Mouse (Mus musculus) heart, postnatal 14 days (tissue): ENCODE measurements around the gene Sox12. TPM values are rescaled to one million over a fixed set of nuclear protein-coding genes. Genes with fewer than 3 reads are reported as not detected.
"Not testable (repeated sequence)": the region's sequence is repeated elsewhere in the genome, so short reads cannot be mapped to it uniquely, and the experiment has no call there.

ENCODE experiments used
- DNase-seq, 2 experiments: peaks; one replicate each; pipeline ENCODE4 v3.0.0; 2021 to 2022
- intact Hi-C: fragments of 180-260 bp; cut with DNase I; formaldehyde crosslinking; loops from one replicate; pipeline ENCODE4 v1.15.1; 2025
- total RNA-seq, 2 experiments: library from RNA; stranded (reverse); gene quantifications; 2 replicates each; pipeline ENCODE4 v1.2.3; 2021

The Sox12 gene
- total RNA-seq, 2 experiments from 2014 or later, result 14.4 to 15.5 TPM

GRCm38 (mm10) chr2:152363245-152364147, 34.4 kb downstream of the Sox12 start:
- intact Hi-C loops, result no loop called here
- peak; percentile 73 to 89 for DNase-seq

DNA sequence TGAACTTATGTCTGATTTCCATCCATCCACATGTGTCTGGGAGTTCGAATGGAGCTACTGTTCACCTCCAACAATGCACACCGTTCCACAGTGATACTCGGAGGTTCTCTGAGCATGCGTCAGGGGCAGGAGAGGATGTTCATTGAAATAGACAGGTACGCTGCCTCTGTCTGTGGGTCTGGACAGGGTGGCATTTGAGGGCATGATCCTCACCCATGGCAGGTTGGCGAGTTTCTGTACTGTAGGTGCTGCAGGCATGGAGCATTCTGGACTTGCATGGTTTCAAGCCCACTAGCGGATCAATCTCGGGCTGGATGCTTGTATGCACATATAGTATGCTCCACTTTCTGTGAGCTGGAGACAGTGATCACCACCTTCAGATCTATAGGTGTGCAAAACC, 36.7 kb downstream of the Sox12 start:
- DNase-seq, result no peak
- intact Hi-C loops, result no loop called here

GRCm38 (mm10) chr2:152360271-152360775, 37.5 kb downstream of the Sox12 start:
- peak; percentile 77 to 80 for DNase-seq
- intact Hi-C loops, result no loop called here

GRCm38 (mm10) chr2:152359616-152360015, 38.2 kb downstream of the Sox12 start:
- DNase-seq, result no peak
- intact Hi-C loops, result no loop called here

- intact Hi-C loops, DNase-seq: not testable (repeated sequence)
Observed at GRCm38 (mm10) chr2:152358977-152359376, 38.9 kb downstream of the Sox12 start.

DNA sequence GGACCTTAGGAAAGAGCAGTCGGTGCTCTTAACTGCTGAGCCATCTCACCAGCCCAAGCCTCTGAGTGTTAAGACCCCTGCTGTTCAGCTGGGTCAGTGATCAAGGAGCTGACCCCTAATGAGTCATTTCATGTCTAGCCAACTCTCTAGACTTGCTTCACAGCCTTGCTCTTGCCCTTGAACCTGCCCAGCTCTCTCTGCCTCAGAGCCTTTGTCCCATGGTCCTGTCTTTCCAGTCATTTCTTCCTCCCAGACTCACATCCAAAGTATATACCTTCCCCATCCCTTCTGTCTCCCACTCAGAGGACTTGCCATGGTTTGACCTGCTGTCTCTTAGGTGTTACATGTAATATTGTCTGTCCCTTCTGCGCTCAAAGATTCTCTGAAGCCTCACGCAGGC, 40.6 kb downstream of the Sox12 start:
- intact Hi-C loops, result no loop called here
- no peak for DNase-seq

GRCm38 (mm10) chr2:152349842-152350540, 47.9 kb downstream of the Sox12 start:
- peak; percentile 54 to 65 for DNase-seq
- intact Hi-C loops, result no loop called here

DNA sequence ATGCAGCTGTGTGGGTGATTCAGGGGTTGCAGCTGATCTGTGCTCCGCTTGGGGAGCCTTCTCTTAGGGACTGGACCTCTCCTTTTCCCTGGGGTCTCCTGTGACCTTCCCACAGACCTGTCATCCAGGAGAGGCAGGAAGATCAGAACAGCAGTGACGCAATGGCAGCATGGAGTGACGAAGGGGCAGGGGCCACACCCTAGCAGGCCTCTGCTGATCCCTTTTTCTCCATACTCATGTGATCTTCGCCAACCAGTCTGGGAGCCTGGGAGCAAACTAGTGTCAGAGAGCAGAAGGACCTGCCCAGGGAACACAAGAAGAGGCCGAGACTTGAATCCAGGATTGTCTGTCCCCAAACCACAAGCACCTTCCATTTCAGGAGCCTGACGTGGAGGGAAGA, 48.7 kb downstream of the Sox12 start:
- DNase-seq, result no peak
- intact Hi-C loops, result no loop called here

GRCm38 (mm10) chr2:152347722-152348121, 50.1 kb downstream of the Sox12 start:
- DNase-seq, result no peak
- intact Hi-C loops, result no loop called here

GRCm38 (mm10) chr2:152346776-152347465, 50.9 kb downstream of the Sox12 start:
- DNase-seq, result no peak
- intact Hi-C loops, result no loop called here

GRCm38 (mm10) chr2:152345393-152345792, 52.5 kb downstream of the Sox12 start:
- no peak for DNase-seq
- intact Hi-C loops, result no loop called here

DNA sequence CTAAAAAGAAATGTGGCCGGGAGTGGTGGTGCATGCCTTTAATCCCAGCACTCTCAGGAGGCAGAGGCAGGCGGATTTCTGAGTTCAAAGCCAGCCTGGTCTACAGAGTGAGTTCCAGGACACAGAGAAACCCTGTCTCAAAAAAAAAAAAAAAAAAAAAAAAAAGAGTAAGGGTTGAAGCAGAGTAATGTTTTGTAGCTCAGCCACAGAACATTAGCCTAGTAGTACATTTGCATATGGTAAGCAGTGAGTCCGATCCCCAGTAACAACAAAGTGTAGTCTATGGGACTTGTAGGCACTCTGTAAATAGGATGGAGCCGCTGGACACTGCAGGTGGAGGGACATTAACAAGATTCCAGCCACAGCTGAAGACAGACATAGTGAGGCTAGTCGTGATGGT, 53.0 kb downstream of the Sox12 start:
- DNase-seq, result no peak
- intact Hi-C loops, result loop anchor here (5.0 kb wide), 1 partner anchor 238 kb away; the partner anchor contains the start of gene Srxn1

DNA sequence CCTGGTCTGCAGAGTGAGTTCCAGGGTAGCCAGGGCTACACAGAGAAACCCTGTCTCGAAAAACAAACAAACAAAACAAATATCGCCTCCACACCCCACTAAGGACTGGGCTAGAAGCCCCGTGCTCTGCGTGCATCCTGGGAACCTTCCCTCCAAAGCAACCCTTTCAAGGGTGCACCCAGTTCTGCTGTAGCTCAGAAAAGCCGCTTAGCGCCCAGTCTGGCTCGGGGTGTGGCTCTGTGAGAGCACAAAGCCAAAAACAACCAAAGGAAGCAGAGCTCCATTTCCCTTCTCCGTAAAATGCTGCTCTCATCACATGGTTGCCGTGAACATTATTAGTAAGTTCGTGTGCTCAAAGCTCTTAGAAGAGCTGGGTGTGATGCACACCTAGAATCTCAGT, 53.5 kb downstream of the Sox12 start:
- intact Hi-C loops, result loop anchor here (5.0 kb wide), 1 partner anchor 237 kb away; the partner anchor contains the start of gene Srxn1
- DNase-seq, result peak; percentile 32 to 35

Other genes starting within 250 kb of the Sox12 start
- gene Csnk2a1, start 171.2 kb downstream of the Sox12 start, total RNA-seq, result 100 to 1,000 TPM in 1 of 2 experiments, 10 to 100 TPM in 1; 98.1 to 101 TPM
- 10 to 100 TPM; 47.5 to 52.1 TPM for gene Tbc1d20, start 104.2 kb downstream of the Sox12 start, total RNA-seq
- gene Rbck1, start 65.4 kb downstream of the Sox12 start, total RNA-seq, result 10 to 100 TPM; 69.1 to 71.2 TPM
- gene Trib3, start 54.0 kb downstream of the Sox12 start, total RNA-seq, result 1 to 10 TPM; 3.2 to 3.4 TPM
- not detected for gene Nrsn2, start 21.4 kb downstream of the Sox12 start, total RNA-seq
- gene Zcchc3, start 17.0 kb upstream of the Sox12 start, total RNA-seq, result 10 to 100 TPM; 12.0 TPM
- 1 to 10 TPM; 2.6 to 2.7 TPM for gene 6820408C15Rik, start 17.5 kb upstream of the Sox12 start, total RNA-seq
- not detected for gene Defb23, start 66.6 kb upstream of the Sox12 start, total RNA-seq
- not detected for gene Defb20, start 79.0 kb upstream of the Sox12 start, total RNA-seq
- gene Defb22, start 92.1 kb upstream of the Sox12 start, total RNA-seq, result not detected
- not detected for gene Defb26, start 113.6 kb upstream of the Sox12 start, total RNA-seq
- not detected for gene Defb28, start 120.2 kb upstream of the Sox12 start, total RNA-seq
- not detected for gene Defb29, start 142.0 kb upstream of the Sox12 start, total RNA-seq
- gene Gm17416, start 171.3 kb upstream of the Sox12 start, total RNA-seq, result not detected
- not detected for gene Defb21, start 174.7 kb upstream of the Sox12 start, total RNA-seq
- not detected for gene Defb19, start 182.2 kb upstream of the Sox12 start, total RNA-seq
- not detected for gene Defb45, start 201.3 kb upstream of the Sox12 start, total RNA-seq
- not detected for gene Defb36, start 206.3 kb upstream of the Sox12 start, total RNA-seq
- gene Defb25, start 225.0 kb upstream of the Sox12 start, total RNA-seq, result not detected
- 10 to 100 TPM in 1 of 2 experiments, 1 to 10 TPM in 1; 9.1 to 11.9 TPM for gene Rem1, start 228.9 kb upstream of the Sox12 start, total RNA-seq